Mouse (Mus musculus) CH12F3 (cell line): ENCODE data around the gene Cox20.

ENCODE experiments used
- in situ Hi-C: fragments of 300-500 bp; cut with MboI; formaldehyde crosslinking; loops from 2 replicates; pipeline ENCODE4 v1.14.3; 2020; ENCODE audit warnings: low sequenced_read_pairs

Gene Cox20

DNA sequence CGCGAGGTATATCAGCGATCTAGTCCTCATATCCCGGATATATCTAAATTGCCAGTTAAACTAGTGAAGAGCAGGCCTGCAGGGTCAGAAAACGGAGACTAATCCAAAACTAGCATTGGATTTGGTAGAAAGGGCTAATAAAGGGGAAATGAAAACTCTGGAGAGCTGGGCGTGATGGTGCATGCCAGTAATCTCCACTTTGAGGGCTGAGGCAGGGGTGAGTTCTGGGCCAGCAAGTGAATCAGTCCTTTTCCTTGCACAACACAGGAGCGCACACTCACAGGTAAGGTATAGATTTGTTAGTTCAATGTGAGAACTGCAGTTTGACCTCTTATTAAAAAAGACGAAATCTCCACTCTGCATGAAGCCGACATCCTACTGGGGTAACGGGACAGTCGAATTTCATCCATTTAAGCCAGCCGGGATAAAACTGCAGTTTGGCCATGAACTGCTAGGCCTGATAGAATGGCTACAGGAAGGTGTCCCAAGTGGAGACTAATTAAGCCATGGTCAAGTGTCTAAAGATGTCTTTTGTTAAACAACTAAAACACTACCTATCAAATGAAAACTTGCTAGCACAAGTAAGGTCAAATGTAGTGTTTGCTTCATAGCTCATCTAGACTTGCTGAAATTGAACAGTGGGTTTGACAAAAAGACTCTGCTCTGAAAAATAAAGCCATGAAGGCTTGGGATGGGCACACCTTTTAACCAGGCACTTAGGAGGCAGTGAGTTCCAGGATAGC is 536 bp downstream of the Cox20 start:
- in situ Hi-C loops: loop anchor here (25.0 kb wide), 1 partner anchor 182 kb away; no protein-coding TSS in a partner anchor

- in situ Hi-C loops: loop anchor here (25.0 kb wide), 1 partner anchor 183 kb away; no protein-coding TSS in a partner anchor
Observed at GRCm38 (mm10) chr1:178320038-178320722, 1.2 kb downstream of the Cox20 start.

GRCm38 (mm10) chr1:178320723-178321590 is 2.0 kb downstream of the Cox20 start:
- in situ Hi-C loops: loop anchor here (25.0 kb wide), 1 partner anchor 184 kb away; no protein-coding TSS in a partner anchor

GRCm38 (mm10) chr1:178321730-178322357 is 2.9 kb downstream of the Cox20 start:
- in situ Hi-C loops: loop anchor here (25.0 kb wide), 1 partner anchor 185 kb away; no protein-coding TSS in a partner anchor

- in situ Hi-C loops: loop anchor here (25.0 kb wide), 1 partner anchor 186 kb away; no protein-coding TSS in a partner anchor
Observed at GRCm38 (mm10) chr1:178323235-178323634, 4.3 kb downstream of the Cox20 start.

- in situ Hi-C loops: loop anchor here (25.0 kb wide), 1 partner anchor 187 kb away; no protein-coding TSS in a partner anchor
Observed at GRCm38 (mm10) chr1:178324568-178324967, 5.6 kb downstream of the Cox20 start.

DNA sequence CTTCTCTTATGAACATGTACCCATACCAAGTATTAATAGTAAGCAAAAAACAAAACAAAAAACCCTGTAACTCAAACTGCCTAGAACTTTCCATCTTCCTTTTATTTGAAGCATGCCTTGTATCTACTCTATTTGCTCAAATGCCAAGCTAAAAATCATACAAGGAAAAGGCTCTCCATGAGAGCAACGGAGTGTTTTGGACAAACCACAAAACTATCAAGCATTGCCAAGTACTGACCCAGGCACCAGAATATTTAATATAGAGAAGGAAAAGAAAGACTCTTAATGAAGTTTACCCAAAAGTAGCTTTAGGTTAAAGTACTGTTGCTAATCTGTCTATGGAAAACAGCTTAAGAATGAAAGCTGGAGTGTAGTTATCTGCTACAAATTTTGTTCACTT is 7.4 kb downstream of the Cox20 start:
- in situ Hi-C loops: no loop called here

DNA sequence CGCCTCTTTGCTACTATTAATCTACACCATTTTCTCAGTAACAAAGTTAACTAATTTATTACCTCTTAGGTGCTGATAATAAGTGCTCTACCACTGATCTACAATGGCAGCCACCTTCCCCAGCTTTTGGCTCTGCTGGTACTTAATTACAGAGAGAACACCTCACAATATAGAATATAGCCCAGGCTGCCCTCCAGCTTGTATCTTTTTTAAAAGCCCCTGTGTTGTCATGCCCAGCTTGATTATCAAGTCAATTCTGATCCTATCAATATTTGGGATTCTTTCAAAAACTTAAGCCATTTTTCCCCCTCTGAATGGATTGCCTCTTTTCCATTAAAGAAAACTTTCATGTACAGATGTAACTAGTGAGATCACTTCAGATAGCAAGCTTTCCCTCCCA is 8.0 kb downstream of the Cox20 start:
- in situ Hi-C loops: no loop called here

- in situ Hi-C loops: no loop called here
Observed at GRCm38 (mm10) chr1:178329017-178329416, 10.1 kb downstream of the Cox20 start.

DNA sequence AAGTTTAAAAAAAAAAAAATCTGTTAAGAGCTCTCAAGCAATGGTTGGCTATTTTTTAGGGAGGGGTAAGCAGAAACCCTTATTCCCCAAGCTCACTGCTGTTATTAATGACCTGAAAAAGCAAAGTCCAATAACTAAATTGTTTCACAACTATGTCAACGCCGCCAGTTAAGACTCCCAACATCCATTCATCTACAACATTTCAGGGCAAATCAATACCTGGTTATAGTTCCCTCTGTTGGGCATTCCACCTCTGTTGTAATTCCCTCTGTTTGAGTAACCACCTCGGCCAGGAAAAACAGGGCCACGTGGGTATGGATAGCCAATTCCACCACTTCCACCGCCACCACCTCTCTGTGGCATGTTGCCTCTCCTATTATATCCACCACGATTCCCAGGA is 11.0 kb downstream of the Cox20 start:
- in situ Hi-C loops: no loop called here

GRCm38 (mm10) chr1:178335860-178336261 is 16.9 kb downstream of the Cox20 start:
- in situ Hi-C loops: no loop called here

DNA sequence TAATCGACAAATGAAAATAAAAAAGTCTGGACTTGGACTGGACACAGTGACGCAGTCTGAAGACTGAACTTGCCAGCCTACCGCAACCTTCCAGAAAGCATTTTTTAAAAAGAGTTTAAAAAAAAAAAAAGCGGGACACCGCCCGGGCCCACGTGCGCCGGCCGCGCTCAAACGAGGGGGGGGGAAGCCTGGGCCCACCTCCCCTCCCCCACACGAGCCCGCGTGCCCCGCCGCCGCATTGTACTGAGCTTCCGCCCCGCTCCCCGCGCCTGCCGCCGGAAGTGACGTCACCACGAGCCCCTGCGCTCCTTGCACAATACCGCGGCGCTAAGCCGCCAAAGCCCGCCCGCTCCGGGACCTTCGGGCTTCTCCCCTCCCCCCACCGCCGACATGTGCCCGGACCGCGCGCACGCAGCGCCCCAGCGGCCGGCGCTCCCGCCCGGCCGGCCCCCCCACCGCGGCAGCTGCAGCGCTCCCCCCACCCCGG is 17.4 kb downstream of the Cox20 start:
- in situ Hi-C loops: no loop called here

DNA sequence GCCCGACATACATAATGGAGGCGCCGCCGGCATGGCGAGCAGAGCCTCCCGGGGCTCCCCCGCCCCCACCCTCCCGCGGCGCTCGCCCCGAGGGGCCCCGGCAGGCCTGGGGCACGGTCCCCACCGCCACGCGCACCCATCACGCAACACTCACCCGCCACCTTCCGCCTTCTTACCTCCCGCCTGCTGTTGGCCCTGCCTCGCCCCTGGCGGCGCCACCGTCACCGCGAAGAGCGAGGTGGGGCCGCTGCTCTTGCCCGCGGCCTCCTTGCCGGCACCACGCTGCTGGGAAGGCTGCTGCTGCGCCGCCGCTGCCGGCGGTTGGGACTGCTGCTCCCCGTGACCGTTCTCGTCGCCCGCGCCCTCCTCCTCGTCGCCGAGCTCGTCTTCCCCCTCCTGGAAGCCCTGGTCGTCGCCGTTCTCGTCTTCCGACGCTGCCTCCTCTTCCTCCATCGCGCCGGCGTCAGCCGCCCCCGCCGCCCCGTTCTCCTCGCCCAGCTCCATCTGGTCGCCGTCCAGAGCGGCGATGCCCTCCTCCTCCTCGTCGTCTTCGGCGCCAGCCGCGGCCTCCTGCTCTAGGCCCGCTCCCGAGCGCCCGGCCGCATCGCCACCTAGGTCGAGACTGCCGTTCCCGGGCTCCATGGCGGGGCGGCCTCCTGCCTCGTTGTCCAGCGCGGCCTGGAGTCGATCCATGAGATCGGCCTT is 18.0 kb downstream of the Cox20 start:
- in situ Hi-C loops: no loop called here

DNA sequence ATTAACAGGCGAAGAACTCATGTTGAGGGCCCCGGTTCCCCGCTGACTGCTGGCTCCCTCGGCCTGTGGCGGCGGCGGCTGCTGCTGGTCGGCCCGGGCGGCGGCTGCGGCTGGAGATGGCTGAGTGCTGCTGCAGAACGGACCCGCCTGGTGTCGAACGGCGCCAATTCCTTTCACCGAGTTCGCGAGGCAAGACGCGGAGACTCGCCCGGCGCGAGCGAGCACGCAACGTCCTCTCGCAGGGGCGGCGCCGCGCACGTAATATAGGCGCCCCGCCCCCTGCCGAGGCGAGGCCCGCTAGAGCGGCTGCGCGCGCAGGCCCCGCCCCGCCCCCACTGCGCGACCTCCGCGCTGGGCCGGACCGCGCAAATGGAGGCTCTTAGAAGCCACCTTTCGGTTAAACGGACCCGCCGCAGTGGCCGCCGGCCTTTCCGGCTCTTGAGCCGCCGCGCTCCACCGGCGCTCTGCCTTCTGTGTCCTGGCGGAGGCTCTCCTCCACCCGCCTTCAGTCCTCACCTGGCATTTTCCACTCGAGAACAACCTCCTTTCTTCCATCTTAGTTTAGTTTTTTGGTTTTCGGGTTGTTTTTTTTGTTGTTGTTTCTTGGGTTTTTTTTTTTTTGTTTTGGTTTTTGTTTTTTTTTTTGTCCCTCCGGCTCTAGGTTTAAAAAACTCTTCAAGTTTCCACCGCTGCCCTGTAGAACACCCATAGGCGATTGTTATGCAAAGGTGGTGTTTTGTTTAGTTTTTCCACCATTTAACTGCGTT is 18.8 kb downstream of the Cox20 start, which contains the start of gene Hnrnpu:
TSS of gene Hnrnpu (minus strand) at position 247 of the 767 bp plus-strand sequence.
- in situ Hi-C loops: no loop called here

- in situ Hi-C loops: no loop called here
Observed at GRCm38 (mm10) chr1:178338318-178338641, 19.4 kb downstream of the Cox20 start.

DNA sequence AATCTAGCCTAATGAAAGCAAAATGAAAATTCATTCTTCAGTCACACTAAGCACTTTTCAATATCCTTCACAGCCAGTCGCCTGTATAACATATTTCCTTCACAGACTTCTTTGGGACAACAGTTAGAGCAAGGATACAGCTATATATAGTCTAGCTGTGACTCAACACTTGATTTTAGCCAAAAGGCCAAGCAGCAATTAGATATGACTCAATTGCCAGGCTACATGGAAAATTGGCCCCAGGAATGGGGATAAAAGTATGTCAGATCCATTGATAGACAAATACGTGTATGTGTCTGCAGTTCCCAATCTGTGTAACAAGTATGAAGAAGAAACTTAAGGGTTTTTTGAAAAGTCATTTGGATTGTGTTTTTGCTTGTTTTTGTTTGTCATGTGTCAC is 21.3 kb downstream of the Cox20 start:
- in situ Hi-C loops: no loop called here

DNA sequence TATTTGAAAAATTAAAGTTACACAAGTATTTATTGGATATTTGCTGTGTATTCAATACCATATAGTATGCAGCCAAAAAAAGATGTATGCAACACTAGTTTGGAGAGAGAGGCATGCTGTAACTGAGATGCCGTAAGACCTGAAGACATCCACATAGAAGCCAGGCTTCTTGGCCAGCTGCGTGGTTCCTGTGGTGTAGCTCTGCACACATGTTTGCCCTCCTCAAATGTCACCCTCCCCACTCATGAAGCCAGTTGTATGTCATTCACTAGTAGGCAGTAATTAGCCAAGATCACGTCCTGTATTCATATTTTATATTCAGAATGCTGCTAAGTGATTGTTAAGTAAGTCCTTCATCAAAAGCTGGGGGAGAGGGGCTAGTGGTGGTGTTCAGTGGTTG is 22.5 kb downstream of the Cox20 start:
- in situ Hi-C loops: no loop called here

DNA sequence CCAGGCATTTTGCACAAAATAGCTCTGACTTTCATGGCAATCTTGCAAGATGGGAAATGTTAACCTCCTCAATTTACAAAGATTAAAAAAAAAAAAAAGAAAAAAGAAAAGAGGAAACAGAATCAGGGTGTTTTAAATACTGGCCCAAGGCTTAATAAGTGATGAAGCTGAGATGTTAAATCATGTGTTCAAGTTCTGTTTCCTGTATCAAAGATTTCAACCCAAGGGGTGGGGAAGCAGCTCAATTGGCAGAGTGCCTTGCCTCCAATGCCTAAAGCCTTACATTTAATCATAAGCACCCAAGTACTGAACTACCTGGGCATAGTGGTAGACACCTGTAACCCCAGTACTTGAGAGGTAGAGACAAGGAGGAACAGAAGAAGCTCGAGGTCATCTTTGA is 23.1 kb downstream of the Cox20 start:
- in situ Hi-C loops: no loop called here

DNA sequence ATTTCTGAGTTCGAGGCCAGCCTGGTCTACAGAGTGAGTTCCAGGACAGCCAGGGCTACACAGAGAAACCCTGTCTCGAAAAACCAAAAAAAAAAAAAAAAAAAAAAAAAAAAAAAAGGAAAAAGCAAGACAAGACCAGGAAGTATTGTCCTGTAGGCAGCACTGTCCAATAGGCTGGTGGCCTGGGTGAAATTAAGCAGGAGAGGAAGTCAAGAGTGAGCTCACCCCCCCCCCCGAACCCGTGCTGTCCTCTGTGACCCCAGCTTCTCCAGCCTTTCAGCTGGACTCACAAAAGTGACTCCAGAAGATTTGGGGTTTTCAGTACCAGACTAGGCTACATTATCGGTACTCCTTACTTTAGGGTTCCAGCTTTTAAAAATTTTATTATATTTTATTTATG is 23.7 kb downstream of the Cox20 start:
- in situ Hi-C loops: no loop called here
